In genomic region chr15:3441506-3442286, GRCm38 (mm10) we compare ENCODE assay signal across 8 mouse cellular contexts.
A peak's percentile ranks its signal among the peaks of the same experiment; 100 is the strongest.
DNase-seq lines count a peak whose midpoint lies in the region; ATAC-seq and TF ChIP-seq lines count a peak whose summit lies in the region.
"Had no signal": no experiment of that assay in that cellular context is flagged by ENCODE, and none has a peak within 500 bp of the region (broad histone marks: within the 10 kb centered on the region; RNA-seq: fewer than 3 reads in every experiment).

No protein-coding gene starts in this region.

- H3K27me3 ChIP-seq in E14TG2a.4 (ENCODE audit: insufficient read depth, low read length): no peaks in the 10 kb centered on the region
- H3K27me3 ChIP-seq in forebrain, embryonic 15.5 days: no peaks in the 10 kb centered on the region
- H3K27me3 ChIP-seq in lung, postnatal 0 days (replicated peaks; ENCODE audit: insufficient read depth, low read length): no peaks in the 10 kb centered on the region
- no peaks in the 10 kb centered on the region for H3K27me3 ChIP-seq in stomach, postnatal 0 days (ENCODE audit: control insufficient read depth, insufficient read depth, low read length)
- H3K27me3 ChIP-seq: stomach, embryonic 15.5 days had no signal

- TF ChIP-seq CTCF in layer of hippocampus, adult 2 months (conservative IDR thresholded peaks at IDR 0.05): peak; percentile 92
- TF ChIP-seq CTCF in E14TG2a.4 (conservative IDR thresholded peaks at IDR 0.05; ENCODE audit: low read length): peak; percentile 73
- TF ChIP-seq CTCF in lung, postnatal 0 days (IDR thresholded peaks at IDR 0.05): peak; percentile 85
- TF ChIP-seq CTCF in stomach, postnatal 0 days (IDR thresholded peaks at IDR 0.05; ENCODE audit: low read depth): peak; percentile 85

- peak; percentile 7 to 56 for DNase-seq in layer of hippocampus, adult 2 months (ENCODE audit: low spot score in 2 of 2)
- no peak for DNase-seq in layer of hippocampus, adult 9-11 months
- DNase-seq in WW6 (ENCODE audit: low read depth, low spot score): peak; percentile 5
- peak; percentile 46 for DNase-seq in lung, postnatal 0 days (ENCODE audit: low spot score)
- DNase-seq in stomach, postnatal 0 days (ENCODE audit: low spot score): peak; percentile 45

- no peak overlapping the region for H3K9ac ChIP-seq in forebrain, embryonic 15.5 days (replicated peaks)
- no peak overlapping the region for H3K9ac ChIP-seq in lung, postnatal 0 days (replicated peaks; ENCODE audit: low read depth)
- H3K9ac ChIP-seq in stomach, postnatal 0 days (ENCODE audit: low read length): no peak overlapping the region
- H3K9ac ChIP-seq: stomach, embryonic 15.5 days had no signal

- 50% methylated on average over 4 of the region's 4 CpGs for WGBS in forebrain, embryonic 15.5 days
- 57% methylated on average over 4 of the region's 4 CpGs for WGBS in lung, postnatal 0 days
- 54% methylated on average over 4 of the region's 4 CpGs for WGBS in stomach, postnatal 0 days

- no peak overlapping the region for H3K4me3 ChIP-seq in layer of hippocampus, adult 2 months
- no peak overlapping the region for H3K4me3 ChIP-seq in E14TG2a.4 (replicated peaks; ENCODE audit: low read length)
- no peak overlapping the region for H3K4me3 ChIP-seq in forebrain, embryonic 15.5 days
- H3K4me3 ChIP-seq in lung, postnatal 0 days (ENCODE audit: low read depth, low read length): no peak overlapping the region
- H3K4me3 ChIP-seq in stomach, postnatal 0 days (ENCODE audit: low read depth, low read length): no peak overlapping the region
- H3K4me3 ChIP-seq: stomach, embryonic 15.5 days had no signal

- TF ChIP-seq EP300 in lung, postnatal 0 days (IDR thresholded peaks at IDR 0.05): no peak
- TF ChIP-seq EP300 in stomach, postnatal 0 days (optimal IDR thresholded peaks at IDR 0.05): no peak

- no peaks in the 10 kb centered on the region for H3K36me3 ChIP-seq in E14TG2a.4 (ENCODE audit: insufficient read depth, low read length)
- H3K36me3 ChIP-seq in forebrain, embryonic 15.5 days: no peaks in the 10 kb centered on the region
- no peaks in the 10 kb centered on the region for H3K36me3 ChIP-seq in lung, postnatal 0 days (ENCODE audit: insufficient read depth, low read length)
- H3K36me3 ChIP-seq in stomach, postnatal 0 days (ENCODE audit: control insufficient read depth, insufficient read depth, low read length): no peaks in the 10 kb centered on the region
- H3K36me3 ChIP-seq: stomach, embryonic 15.5 days had no signal

- peaks cover 5% of the 10 kb centered on the region; the same call in 1 of the 2 replicates for H3K4me1 ChIP-seq in E14TG2a.4 (replicated peaks; ENCODE audit: low read depth, low read length)
- H3K4me1 ChIP-seq in forebrain, embryonic 15.5 days: no peaks in the 10 kb centered on the region
- H3K4me1 ChIP-seq in lung, postnatal 0 days (ENCODE audit: insufficient read depth, low read depth, low read length): no peaks in the 10 kb centered on the region; the same call in 1 of the 2 replicates
- no peaks in the 10 kb centered on the region for H3K4me1 ChIP-seq in stomach, postnatal 0 days (replicated peaks; ENCODE audit: control insufficient read depth, insufficient read depth)
- H3K4me1 ChIP-seq: stomach, embryonic 15.5 days had no signal

- H3K27ac ChIP-seq in layer of hippocampus, adult 2 months: no peak overlapping the region
- no peak overlapping the region for H3K27ac ChIP-seq in forebrain, embryonic 15.5 days (replicated peaks)
- H3K27ac ChIP-seq in lung, postnatal 0 days (ENCODE audit: low read length): no peak overlapping the region
- no peak overlapping the region for H3K27ac ChIP-seq in stomach, postnatal 0 days (replicated peaks)
- H3K27ac ChIP-seq: stomach, embryonic 15.5 days had no signal

- no peak overlapping the region for H3K4me2 ChIP-seq in forebrain, embryonic 15.5 days (replicated peaks)
- no peak overlapping the region for H3K4me2 ChIP-seq in lung, postnatal 0 days (replicated peaks; ENCODE audit: low read depth, low read length)
- no peak overlapping the region for H3K4me2 ChIP-seq in stomach, postnatal 0 days (replicated peaks; ENCODE audit: low read depth)
- H3K4me2 ChIP-seq: stomach, embryonic 15.5 days had no signal

- no peaks in the 10 kb centered on the region for H3K9me3 ChIP-seq in E14TG2a.4 (ENCODE audit: low read length)
- H3K9me3 ChIP-seq in forebrain, embryonic 15.5 days: no peaks in the 10 kb centered on the region
- no peaks in the 10 kb centered on the region for H3K9me3 ChIP-seq in lung, postnatal 0 days (ENCODE audit: low read length)
- no peaks in the 10 kb centered on the region for H3K9me3 ChIP-seq in stomach, postnatal 0 days (ENCODE audit: control insufficient read depth, low read length)
- H3K9me3 ChIP-seq: stomach, embryonic 15.5 days had no signal

- ATAC-seq in forebrain, embryonic 15.5 days (replicated peaks): peak; percentile 48; the same call in 1 of the 2 replicates
- 0 out of 2 replicates have a peak, but pooled peaks have one; percentile 25 for ATAC-seq in lung, postnatal 0 days
- ATAC-seq in stomach, postnatal 0 days (ENCODE audit: low FRiP score, low TSS enrichment): 0 out of 2 replicates have a peak, but pooled peaks have one; percentile 21
